Mouse (Mus musculus) MEL (cell line): Measurements from ENCODE around the gene Cat. TPM values are rescaled to one million over a fixed set of nuclear protein-coding genes. Genes with fewer than 3 reads are reported as not detected.

Source experiments
- DNase-seq: peaks from one replicate; pipeline ENCODE4 v3.0.0; 2011; ENCODE audit warnings: low read depth, low spot score
- H3K27ac ChIP-seq: 2 replicates; pipeline ENCODE4 v1.5.1; 2012; ENCODE audit warnings: low read depth, mild to moderate bottlenecking, control low read depth, low read length, moderate library complexity; ENCODE audit not compliant: control insufficient read depth
- H3K27me3 ChIP-seq, 2 experiments: fragments of 150-350 bp in 1 of 2; sonication (generic) in 1 of 2; 2 replicates each; pipeline ENCODE4 v1.6.1; 2012; ENCODE audit warnings: low read length in 2 of 2, mild to moderate bottlenecking in 2 of 2, improper control_type of control experiment in 1 of 2, moderate library complexity in 1 of 2; ENCODE audit not compliant: insufficient read depth in 2 of 2, control insufficient read depth in 1 of 2
- H3K36me3 ChIP-seq, 2 experiments: 2 replicates each; pipeline ENCODE4 v1.6.1; 2012 to 2014; ENCODE audit warnings: low read length in 2 of 2, improper control_type of control experiment in 1 of 2, inconsistent platforms in 1 of 2, mild to moderate bottlenecking in 1 of 2; ENCODE audit not compliant: insufficient read depth in 2 of 2, control insufficient read depth in 1 of 2
- H3K4me1 ChIP-seq, 2 experiments: fragments of 150-350 bp in 1 of 2; sonication (generic) in 1 of 2; 2 replicates each; pipeline ENCODE4 v1.6.1; 2012; ENCODE audit warnings: low read length in 2 of 2, improper control_type of control experiment in 1 of 2, mild to moderate bottlenecking in 1 of 2; ENCODE audit not compliant: insufficient read depth in 2 of 2, control insufficient read depth in 1 of 2
- H3K4me3 ChIP-seq, 2 experiments: fragments of 150-350 bp in 1 of 2; sonication (generic) in 1 of 2; 2 replicates each; pipeline ENCODE4 v1.5.1; 2012; ENCODE audit warnings: low read depth in 2 of 2, low read length in 2 of 2, mild to moderate bottlenecking in 2 of 2, moderate library complexity in 2 of 2, control low read depth in 1 of 2, improper control_type of control experiment in 1 of 2; ENCODE audit not compliant: control insufficient read depth in 1 of 2, insufficient read depth in 1 of 2
- H3K79me2 ChIP-seq: 2 replicates; pipeline ENCODE4 v1.6.1; 2012; ENCODE audit warnings: mild to moderate bottlenecking, low read length, moderate library complexity; ENCODE audit not compliant: control insufficient read depth, poor library complexity, insufficient read depth
- H3K9ac ChIP-seq: 2 replicates; pipeline ENCODE4 v1.6.1; 2012; ENCODE audit warnings: low read depth, mild to moderate bottlenecking, control low read depth, low read length, moderate library complexity; ENCODE audit not compliant: control insufficient read depth, poor library complexity, severe bottlenecking
- H3K9me3 ChIP-seq: fragments of 150-350 bp; sonication (generic); replicated peaks from 2 replicates; pipeline ENCODE4 v1.6.1; 2012; ENCODE audit warnings: mild to moderate bottlenecking, low read length, improper control_type of control experiment, moderate library complexity; ENCODE audit not compliant: insufficient read depth
- BHLHE40 ChIP-seq: IDR thresholded peaks from 2 replicates; pipeline ENCODE4 v1.6.1; 2012; ENCODE audit warnings: low read depth, mild to moderate bottlenecking, inconsistent platforms, low read length, improper control_type of control experiment, borderline replicate concordance
- CHD2 ChIP-seq: IDR thresholded peaks from 2 replicates; pipeline ENCODE4 v1.6.1; 2011; ENCODE audit warnings: low read length, improper control_type of control experiment
- E2F4 ChIP-seq: IDR thresholded peaks from 2 replicates; pipeline ENCODE4 v1.6.1; 2011; ENCODE audit warnings: low read depth, low read length, improper control_type of control experiment, borderline replicate concordance
- ELF1 ChIP-seq: IDR thresholded peaks from 2 replicates; pipeline ENCODE4 v1.6.1; 2014; ENCODE audit warnings: low read depth, mild to moderate bottlenecking, inconsistent platforms, low read length, improper control_type of control experiment, moderate library complexity
- EP300 ChIP-seq, 2 experiments: IDR thresholded peaks; 2 replicates each; pipeline ENCODE4 v1.6.1; 2011; ENCODE audit warnings: improper control_type of control experiment in 2 of 2, low read length in 2 of 2, low read depth in 1 of 2, mild to moderate bottlenecking in 1 of 2
- ETS1 ChIP-seq: IDR thresholded peaks from 2 replicates; pipeline ENCODE4 v1.6.1; 2012; ENCODE audit warnings: low read depth, mild to moderate bottlenecking, inconsistent platforms, low read length, improper control_type of control experiment, moderate library complexity
- GABPA ChIP-seq: IDR thresholded peaks from 2 replicates; pipeline ENCODE4 v1.6.1; 2012; ENCODE audit warnings: low read depth, mild to moderate bottlenecking, inconsistent platforms, low read length, improper control_type of control experiment, moderate library complexity
- GATA1 ChIP-seq: IDR thresholded peaks from 2 replicates; pipeline ENCODE4 v1.6.1; 2011; ENCODE audit warnings: low read depth, low read length, improper control_type of control experiment
- KAT2A ChIP-seq: conservative IDR thresholded peaks from 2 replicates; pipeline ENCODE4 v1.6.1; 2012; ENCODE audit warnings: low read depth, low read length, improper control_type of control experiment, inconsistent platforms
- MEF2A ChIP-seq: IDR thresholded peaks from 2 replicates; pipeline ENCODE4 v1.6.1; 2014; ENCODE audit warnings: low read depth, mild to moderate bottlenecking, inconsistent platforms, low read length, improper control_type of control experiment; ENCODE audit not compliant: poor library complexity, insufficient replicate concordance, severe bottlenecking; ENCODE audit errors: extremely low read depth
- MYC ChIP-seq: IDR thresholded peaks from 2 replicates; pipeline ENCODE4 v1.6.1; 2011; ENCODE audit warnings: low read depth, mild to moderate bottlenecking, low read length, improper control_type of control experiment, moderate library complexity
- NELFE ChIP-seq: IDR thresholded peaks from 2 replicates; pipeline ENCODE4 v1.6.1; 2011; ENCODE audit warnings: low read depth, low read length, improper control_type of control experiment
- NRF1 ChIP-seq: IDR thresholded peaks from 2 replicates; pipeline ENCODE4 v1.6.1; 2014; ENCODE audit warnings: low read depth, mild to moderate bottlenecking, inconsistent platforms, low read length, improper control_type of control experiment, moderate library complexity; ENCODE audit not compliant: poor library complexity, insufficient read depth, severe bottlenecking
- RCOR1 ChIP-seq: IDR thresholded peaks from 2 replicates; pipeline ENCODE4 v1.6.1; 2012; ENCODE audit warnings: low read depth, mild to moderate bottlenecking, inconsistent platforms, low read length, improper control_type of control experiment
- TCF12 ChIP-seq: IDR thresholded peaks from 2 replicates; pipeline ENCODE4 v1.6.1; 2014; ENCODE audit warnings: low read depth, mild to moderate bottlenecking, inconsistent platforms, low read length, improper control_type of control experiment, moderate library complexity
- ZC3H11A ChIP-seq: IDR thresholded peaks from 2 replicates; pipeline ENCODE4 v1.6.1; 2012; ENCODE audit warnings: low read depth, mild to moderate bottlenecking, inconsistent platforms, low read length, improper control_type of control experiment
- polyA plus RNA-seq, 2 experiments: library from polyadenylated mRNA; stranded (reverse) in 1 of 2; unstranded in 1 of 2; fragments of >175 nt in 1 of 2; fragments of >200 nt in 1 of 2; gene quantifications; 2 replicates each; pipeline versions ENCODE4 v1.2.1 to v1.2.4; 2012; ENCODE audit warnings: low replicate concordance in 2 of 2, low read depth in 1 of 2; ENCODE audit not compliant: insufficient read length in 2 of 2, insufficient read depth in 1 of 2, missing spikeins in 1 of 2
- total RNA-seq: library from RNA; depleted of rRNA; stranded (reverse); fragments of 300-350 nt; gene quantifications from 2 replicates; pipeline ENCODE4 v1.2.3, GENCODE M21; 2012

The Cat gene
- total and polyA plus RNA-seq, 3 experiments = 36.4 to 82.0 (median 74.3) TPM

- Histone ChIP-seq H3K27me3 (no peaks in the 10 kb centered on the region; a peak in 2 of 4 replicates), H3K79me2 (no peaks in the 10 kb centered on the region), H3K27ac (no peak overlapping the region), H3K4me1 (no peaks in the 10 kb centered on the region), H3K9ac (no peak overlapping the region), H3K9me3 (no peaks in the 10 kb centered on the region), H3K36me3 (no peaks in the 10 kb centered on the region; a peak in 1 of 4 replicates), H3K4me3 (no peak overlapping the region)
- TF ChIP-seq NRF1 (no peak), MYC (no peak), RCOR1 (no peak), MEF2A (no peak), NELFE (no peak), TCF12 (no peak), ETS1 (no peak), ZC3H11A (no peak), GATA1 (no peak)
- no peak for DNase-seq
These were observed 45.8 kb downstream of the Cat start for GRCm38 (mm10) chr2:103439071-103439622.

GRCm38 (mm10) chr2:103436534-103436933, 48.4 kb downstream of the Cat start:
- Histone ChIP-seq H3K4me3 (no peak overlapping the region), H3K36me3 (no peaks in the 10 kb centered on the region; a peak in 1 of 4 replicates), H3K9ac (no peak overlapping the region), H3K27me3 (peaks cover 0 to 3% of the 10 kb centered on the region in 2 experiments; a peak in 3 of 4 replicates), H3K27ac (no peak overlapping the region), H3K4me1 (no peaks in the 10 kb centered on the region), H3K9me3 (no peaks in the 10 kb centered on the region), H3K79me2 (no peaks in the 10 kb centered on the region)
- no peak for DNase-seq
- no peak for TF ChIP-seq KAT2A
- no peak for TF ChIP-seq EP300 (IDR thresholded peaks at IDR 0.05; ENCODE audit: low read depth in 1 of 2, low read length in 2 of 2)
- no peak for TF ChIP-seq E2F4
- TF ChIP-seq ELF1 = no peak
- TF ChIP-seq CHD2 = no peak
- TF ChIP-seq BHLHE40 = no peak
- TF ChIP-seq NRF1 = no peak
- TF ChIP-seq GABPA = no peak
